Mouse (Mus musculus) thymus, postnatal 36 days (tissue): Measurements from ENCODE around the gene Il1rl2.
A peak's percentile ranks its signal among the peaks of the same experiment; 100 is the strongest.

ENCODE experiments used
- DNase-seq, 2 experiments: peaks; one replicate each; pipeline ENCODE4 v3.0.0; 2022; ENCODE audit warnings: mixed read lengths in 2 of 2

Il1rl2 gene

DNA sequence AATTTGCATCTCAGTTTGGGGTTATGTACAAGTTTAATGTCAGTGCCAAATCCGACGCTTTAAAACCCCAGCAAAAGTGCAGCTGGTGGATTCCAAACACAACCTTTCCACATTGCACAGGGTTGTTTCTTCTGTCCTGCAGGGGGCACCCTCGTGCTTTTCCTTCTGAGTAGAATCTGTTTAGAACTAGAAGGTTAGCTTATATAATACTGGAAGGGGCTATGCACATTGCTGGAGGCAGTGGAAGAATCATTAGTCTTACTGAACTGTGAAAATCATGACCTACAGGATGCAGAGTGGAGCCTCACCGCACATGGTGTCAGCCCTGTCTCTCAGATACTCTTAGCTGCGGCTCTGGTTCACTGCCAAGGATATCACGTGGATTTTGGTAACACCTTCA, 55.7 kb downstream of the Il1rl2 start:
- DNase-seq: peak; percentile 58 to 63

DNA sequence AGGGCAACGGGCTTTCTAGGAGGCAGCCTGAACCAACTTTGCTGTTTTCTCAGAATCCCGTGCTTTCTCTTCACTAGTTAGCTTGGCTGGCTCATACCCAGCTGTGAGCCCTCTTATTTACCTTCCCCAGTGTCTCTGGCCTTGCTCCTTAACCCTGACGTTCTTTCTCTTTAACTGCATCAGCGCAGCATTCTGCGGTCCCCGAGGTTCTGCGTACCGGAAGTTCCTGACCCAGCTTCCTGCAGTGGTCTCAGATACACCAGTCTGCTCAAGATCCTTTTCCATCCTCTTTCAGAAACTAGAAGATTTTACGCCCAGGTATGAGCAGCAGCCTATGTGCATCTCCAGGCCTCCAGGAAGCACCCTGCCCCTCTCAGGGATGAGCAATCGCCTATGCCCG, 56.6 kb downstream of the Il1rl2 start:
- DNase-seq: peak; percentile 18 to 28

DNA sequence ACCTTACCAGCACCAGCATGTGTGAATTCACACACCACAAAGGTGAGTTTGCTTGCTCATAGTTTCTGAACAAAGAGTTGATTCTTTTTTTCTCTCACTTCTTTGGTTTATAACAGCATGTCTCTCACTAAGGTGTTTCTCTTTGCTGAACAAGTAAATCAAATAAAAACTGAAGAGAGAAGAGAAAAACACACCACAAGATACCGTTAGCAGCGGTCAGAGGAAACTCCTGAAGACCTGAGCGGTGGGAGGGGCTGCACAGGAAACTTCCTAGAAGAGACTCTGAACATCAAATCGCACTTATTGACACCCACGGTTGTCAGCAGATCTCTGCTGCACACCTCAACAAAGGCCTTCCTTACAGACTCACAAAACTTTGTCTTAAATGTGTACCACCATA, 58.4 kb downstream of the Il1rl2 start:
- peak; percentile 15 to 19 for DNase-seq

DNA sequence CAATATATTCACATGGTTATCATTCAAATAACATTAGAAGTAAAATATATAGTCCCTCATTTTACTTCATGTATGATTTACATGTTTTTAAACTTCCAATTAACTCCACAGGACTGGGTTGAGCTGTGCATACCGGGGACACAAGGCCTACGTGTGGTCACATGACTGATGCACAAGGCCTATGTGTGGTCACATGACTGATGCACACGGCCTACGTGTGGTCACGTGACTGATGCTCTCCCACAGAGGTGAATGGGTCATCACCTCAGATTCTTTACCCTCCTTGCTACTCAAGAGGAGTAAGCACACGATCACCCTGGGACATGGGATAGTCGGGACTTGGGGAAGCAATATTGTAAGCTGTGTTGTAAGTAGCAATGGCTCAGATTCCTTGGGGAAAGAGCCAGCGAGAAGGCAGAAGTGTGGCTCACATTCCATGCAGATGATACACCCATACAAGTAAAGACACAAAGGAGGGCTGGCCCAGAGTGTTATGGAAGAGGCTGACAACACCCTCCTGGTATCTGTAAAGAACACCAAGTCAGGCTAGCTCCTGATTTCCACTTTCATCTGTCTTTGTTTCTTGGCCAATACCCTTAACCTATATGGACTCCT, 60.6 kb downstream of the Il1rl2 start:
- no peak for DNase-seq

DNA sequence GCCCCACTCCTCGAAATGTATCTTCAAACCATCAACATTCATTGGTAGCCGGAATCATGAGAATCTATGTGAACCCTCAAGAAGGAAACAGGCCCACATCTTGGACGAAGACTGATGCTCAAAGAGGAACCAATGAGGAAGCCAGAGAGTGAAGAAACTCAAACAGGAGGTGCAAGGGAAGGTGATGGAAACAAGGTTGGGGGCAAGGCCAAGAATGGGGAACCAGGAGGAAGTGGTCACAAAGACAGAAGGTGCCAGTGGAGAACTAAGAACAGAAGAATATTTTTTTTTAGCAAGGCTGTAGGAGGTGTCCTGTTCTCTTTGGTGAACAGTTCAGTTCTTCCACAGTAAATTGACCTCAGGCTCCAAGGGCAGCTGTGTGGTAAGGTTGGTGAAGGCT, 67.0 kb downstream of the Il1rl2 start:
- no peak for DNase-seq

DNA sequence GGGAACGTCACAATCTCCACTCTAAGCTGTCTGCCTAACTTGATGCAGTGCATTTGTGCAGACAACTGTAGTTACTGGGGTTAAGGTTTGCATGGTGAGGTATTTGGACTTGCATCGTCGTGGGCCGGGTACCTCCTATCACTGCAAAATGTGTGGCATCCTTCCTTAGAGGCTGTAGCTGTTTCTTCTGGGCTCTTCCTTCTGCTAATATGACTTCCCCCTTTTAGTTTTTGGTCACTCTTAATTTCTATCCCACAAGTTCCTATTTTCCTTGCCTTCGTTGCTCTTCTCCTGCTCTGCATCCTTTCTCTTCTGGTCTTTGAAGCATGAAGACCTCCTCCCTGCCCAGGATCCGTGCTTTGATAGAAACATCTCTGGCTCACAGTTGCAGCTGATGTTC, 68.1 kb downstream of the Il1rl2 start:
- no peak for DNase-seq

DNA sequence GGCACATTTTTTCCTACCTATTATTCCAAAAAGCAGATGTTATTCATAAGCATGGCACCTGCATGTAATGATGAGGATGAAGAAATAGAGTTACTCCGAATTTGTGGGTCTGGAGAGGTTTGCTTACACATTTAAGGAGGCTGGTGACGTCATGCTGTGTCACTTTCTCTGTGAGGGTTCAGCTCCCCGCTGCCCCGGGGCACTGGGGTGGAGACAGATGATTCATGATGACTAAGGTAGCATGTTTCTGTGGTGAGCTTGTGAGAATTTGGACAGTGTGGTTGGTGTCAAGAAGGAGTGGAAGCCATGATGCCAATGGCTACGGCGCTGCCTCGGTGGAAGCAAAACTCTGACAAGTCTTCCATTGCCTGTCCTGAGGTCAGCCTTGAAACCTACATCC, 68.8 kb downstream of the Il1rl2 start:
- DNase-seq: no peak

DNA sequence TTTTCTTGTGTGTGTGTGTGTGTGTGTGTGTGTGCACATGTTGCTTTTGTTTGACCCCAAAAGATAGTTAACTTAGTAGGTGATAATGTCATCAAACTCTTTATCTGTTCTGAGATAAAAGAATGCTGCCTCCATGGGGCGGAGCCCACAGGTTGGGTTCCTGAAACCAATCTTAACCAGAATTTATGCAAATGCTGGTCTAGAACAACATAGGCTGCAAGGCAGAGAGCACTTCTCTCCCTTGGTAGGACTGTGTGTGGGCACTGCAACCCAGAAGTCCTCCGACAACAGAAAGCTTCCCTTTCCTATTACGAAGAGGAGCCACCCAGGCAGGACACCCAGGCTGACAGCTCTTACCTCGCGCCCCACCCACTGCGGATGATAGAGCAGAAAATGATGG, 75.2 kb downstream of the Il1rl2 start:
- DNase-seq: no peak

DNA sequence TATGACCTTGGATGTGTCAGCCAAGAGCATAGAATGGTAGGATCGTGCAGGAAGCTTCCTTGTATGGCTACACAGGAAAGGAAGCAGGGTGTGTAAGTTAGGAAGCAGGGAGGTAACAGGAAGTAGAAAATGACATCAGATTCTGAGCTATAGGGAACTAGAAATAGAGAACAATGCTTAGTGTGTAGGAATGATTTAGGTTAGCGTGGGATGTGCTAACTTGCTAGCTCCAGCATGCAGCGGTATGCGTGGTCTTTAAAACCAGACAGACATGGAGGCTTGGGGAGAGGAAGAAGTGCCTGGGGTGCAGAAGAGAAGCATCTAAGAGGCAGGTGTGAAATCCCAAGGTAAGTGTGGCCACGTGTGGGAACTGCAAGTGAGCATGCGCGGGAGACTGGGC, 80.3 kb downstream of the Il1rl2 start:
- no peak for DNase-seq

DNA sequence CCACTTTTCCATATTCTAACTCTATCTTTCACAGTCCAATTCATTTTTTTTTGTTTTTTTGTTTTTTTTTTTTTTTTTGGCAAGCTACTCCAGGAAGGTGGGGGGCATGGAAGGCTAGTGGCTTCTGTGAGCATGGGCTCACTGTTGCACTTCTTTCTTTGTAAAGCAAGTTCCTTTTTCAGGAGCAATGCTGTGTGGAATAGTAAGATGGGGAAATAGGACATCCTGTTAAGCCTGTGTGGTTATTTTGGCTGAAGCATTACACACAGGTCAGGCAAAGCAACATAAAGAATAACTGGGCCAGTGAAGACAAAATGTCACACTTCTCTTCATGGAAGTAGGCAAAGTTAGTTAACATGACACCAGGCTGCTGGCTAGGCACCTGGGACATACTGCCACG, 85.5 kb downstream of the Il1rl2 start:
- no peak for DNase-seq

DNA sequence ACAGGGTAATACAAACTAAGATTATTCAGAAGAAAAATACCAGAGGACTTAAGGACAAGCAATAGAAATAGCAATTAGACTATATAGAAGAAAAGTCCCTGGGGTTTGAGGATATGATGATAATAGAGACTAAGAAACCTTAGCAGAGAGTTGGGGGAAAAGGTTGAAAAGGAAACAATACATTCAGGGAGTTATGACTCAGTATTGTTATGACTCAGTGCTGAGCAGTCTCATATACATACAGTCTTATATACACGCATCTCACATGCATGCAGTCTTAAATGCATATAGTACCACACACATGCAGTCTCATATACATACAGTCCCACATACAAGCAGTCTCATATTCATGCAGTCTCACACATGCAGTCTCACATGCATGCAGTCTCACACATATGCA, 88.6 kb downstream of the Il1rl2 start:
- DNase-seq: no peak

DNA sequence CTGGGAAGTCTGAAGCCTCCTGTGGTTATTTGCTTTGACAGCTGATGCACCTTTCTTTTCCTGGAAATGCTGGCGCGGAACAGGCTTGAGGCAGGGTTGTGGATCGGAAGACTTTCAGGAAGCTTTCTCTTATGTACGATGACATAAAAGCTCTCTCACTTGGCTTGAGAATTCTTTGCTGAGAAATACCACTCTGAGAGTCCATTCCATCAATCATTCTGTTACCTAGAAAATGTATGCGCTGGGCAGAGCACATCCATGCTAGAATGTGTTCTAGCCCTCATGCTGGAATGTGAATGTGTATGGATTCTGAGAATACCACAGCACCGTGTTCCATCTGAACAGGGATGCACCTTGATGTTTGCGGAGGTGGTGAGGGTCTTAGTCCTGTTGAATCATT, 89.9 kb downstream of the Il1rl2 start:
- no peak for DNase-seq

DNA sequence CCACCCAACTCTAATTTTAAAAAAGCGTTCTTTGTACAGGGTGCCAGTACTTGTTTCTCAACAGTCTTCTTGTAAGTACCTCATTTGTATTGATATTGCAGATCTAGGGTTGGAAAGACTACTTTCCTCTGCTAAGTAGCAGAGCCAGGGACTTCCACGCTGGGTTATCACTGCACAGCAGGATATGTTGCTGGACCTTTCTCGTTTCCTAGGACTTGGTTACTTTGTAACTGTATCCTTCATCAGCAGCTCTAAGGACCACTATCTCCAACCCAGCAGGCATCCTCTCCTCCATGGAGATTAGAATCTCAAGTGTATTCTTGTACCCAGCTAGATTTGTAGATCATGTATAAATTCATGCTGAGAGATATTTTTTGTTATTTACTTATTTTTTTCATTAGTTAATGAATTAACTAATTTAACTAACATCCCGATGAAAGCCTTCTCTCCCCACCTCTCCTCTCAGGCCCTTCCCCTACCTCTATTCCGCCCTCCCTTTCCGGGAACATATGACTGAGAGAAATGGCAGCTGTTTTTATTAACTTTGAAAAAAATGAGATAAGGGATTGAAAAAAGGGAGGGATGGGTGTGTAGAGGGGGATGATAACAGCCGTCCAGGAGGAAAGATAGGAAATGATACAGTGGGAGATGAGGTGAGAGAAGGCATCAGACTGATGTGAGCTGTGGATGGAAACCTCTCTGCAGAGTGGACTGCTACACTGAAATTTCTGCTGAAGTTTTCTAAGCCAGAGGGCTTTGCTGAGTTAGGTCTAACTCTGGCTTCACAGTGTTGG, 90.7 kb downstream of the Il1rl2 start:
- DNase-seq: no peak

DNA sequence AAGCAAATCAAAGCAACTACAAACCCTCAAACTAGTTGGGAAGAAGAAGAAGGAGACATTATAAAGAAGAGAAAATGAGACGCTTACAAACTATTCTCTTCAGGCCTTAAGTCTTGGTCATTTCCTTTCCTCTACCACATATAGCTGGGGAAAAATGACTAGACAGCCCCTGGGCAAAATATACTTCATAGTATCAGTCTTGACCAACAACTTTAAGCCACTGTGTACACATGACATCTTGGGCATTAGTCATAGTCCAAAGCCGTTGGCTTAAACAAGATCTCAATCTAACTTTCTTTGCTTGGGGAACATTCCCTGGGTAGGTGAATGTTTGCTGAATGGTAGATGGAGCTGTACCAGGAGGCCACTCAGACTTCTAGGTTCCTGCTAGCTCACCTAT, 92.6 kb downstream of the Il1rl2 start:
- no peak for DNase-seq
